Mouse (Mus musculus) c-Kit-negative CD71-positive TER-119-positive erythroid progenitor cells, embryonic 14.5 days (primary cell): ENCODE data around the gene Dnaaf1.

Experiments
- DNase-seq: peaks from one replicate; pipeline ENCODE4 v3.0.0-alpha.2; 2013; ENCODE audit warnings: low read depth, low spot score

Gene Dnaaf1

GRCm38 (mm10) chr8:119623061-119623460 lies 48.0 kb downstream of the Dnaaf1 start:
- DNase-seq: no peak

GRCm38 (mm10) chr8:119623744-119624143 lies 48.7 kb downstream of the Dnaaf1 start:
- DNase-seq: no peak

- no peak for DNase-seq
Measured at GRCm38 (mm10) chr8:119624916-119625315, 49.9 kb downstream of the Dnaaf1 start.

GRCm38 (mm10) chr8:119625788-119626187 lies 50.8 kb downstream of the Dnaaf1 start:
- no peak for DNase-seq

GRCm38 (mm10) chr8:119627199-119627598 lies 52.2 kb downstream of the Dnaaf1 start:
- DNase-seq: no peak

GRCm38 (mm10) chr8:119627613-119628359 lies 52.8 kb downstream of the Dnaaf1 start:
- DNase-seq: no peak

- DNase-seq: no peak
Measured at GRCm38 (mm10) chr8:119630841-119631240, 55.8 kb downstream of the Dnaaf1 start.

DNA sequence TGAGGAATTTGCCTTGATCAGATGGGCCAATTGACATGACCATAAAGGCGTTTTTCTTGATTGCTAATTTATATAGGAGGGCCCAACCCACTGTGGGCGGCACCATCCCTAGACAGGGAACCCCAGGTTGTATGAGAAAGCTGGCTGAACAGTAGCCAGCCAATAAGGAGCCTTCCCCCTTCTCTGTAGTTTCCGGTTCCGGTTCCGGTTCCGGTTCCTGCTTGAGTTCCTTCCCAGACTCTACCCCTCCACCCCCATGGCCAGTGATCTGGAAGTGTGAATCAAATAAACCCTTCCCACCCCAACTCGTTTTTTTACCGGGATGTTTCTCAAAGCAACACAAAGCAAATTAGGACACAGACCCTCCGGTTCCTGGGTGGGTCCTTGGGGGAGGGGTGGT lies 57.2 kb downstream of the Dnaaf1 start:
- no peak for DNase-seq

GRCm38 (mm10) chr8:119632909-119633308 lies 57.9 kb downstream of the Dnaaf1 start:
- no peak for DNase-seq

GRCm38 (mm10) chr8:119634616-119635336 lies 59.7 kb downstream of the Dnaaf1 start:
- no peak for DNase-seq

GRCm38 (mm10) chr8:119635378-119635777 lies 60.3 kb downstream of the Dnaaf1 start, which contains the start of gene Kcng4:
Gene Kcng4 (minus strand): TSS chr8:119635680.
- DNase-seq: no peak

DNA sequence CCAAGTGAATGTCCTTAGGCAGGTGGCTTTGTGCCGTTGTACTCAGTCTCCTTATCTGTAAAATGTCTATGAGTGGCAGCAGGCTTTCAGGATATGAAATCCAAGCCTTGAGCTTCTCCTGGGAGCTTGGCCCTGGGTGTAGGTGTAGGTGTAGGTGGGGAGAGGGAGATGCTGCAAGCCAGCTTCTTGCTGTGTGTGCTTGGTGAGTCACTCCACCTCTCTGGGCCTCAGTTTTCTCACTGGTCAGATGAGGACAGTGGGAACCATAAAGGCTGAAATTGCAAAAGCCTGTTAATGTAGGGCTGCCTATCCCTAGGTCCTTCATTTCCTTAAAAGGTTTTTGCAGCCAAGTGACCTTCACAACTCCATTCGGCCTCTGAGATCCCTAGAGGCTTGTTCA lies 60.9 kb downstream of the Dnaaf1 start:
- DNase-seq: no peak

DNA sequence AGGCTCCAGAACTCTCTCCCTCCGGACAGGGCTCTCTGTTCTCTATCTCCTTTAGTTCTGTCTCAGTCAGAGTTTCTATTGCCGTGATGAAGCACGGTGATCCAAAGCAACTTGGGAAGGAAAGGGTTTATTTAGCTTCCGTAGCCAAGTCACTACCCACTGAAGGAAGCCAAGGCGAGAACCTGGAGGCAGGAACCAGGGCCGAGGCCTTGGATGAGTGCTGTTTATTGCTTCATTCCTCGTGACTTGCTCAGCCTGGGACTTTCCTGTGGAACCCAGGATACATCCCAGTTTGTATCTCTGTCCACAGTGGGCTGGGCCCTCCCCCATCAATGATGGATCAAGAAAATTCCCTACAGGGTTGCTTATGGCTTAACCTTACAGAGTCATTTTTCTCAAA lies 61.7 kb downstream of the Dnaaf1 start:
- DNase-seq: no peak

DNA sequence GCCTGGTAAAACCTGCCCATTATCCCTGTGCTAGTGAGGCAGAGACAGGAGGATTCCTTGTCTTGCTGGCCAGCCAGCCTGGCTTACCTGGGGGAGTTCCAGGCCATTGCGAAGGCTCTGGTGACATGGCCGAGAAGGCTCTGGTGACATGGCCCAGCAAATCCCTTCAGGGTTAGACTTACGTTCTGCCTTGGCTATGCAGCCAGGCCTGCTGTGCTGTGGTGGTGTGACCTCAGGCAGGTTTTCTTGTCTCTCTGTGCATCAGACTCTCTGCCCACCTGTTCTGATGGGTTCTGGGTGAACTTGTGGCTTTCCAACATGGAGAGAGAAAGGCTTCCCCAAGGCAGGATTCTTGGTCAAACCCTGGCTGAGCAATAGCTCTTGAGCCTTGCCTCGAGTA lies 62.3 kb downstream of the Dnaaf1 start:
- no peak for DNase-seq

- no peak for DNase-seq
Measured at GRCm38 (mm10) chr8:119638261-119638660, 63.2 kb downstream of the Dnaaf1 start.

DNA sequence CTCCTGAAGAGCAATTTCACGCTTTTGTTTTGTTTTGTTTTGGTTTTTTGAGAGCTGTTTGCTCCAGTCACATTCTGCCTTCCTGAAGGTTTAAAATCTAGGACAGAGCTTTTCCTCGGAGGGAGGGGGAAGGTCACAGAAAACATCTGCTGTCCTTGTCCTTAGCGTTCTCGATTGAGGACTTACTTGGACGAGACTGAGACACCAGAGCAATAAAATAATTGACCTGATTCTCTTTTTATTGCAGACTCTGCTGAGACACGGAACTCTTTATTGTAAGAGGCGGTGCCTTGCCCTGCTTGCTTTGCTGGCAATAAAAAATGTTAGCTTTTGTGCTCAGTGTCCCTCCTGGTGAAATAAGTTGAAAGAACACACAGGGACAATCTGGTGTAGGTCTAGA lies 64.8 kb downstream of the Dnaaf1 start:
- no peak for DNase-seq

DNA sequence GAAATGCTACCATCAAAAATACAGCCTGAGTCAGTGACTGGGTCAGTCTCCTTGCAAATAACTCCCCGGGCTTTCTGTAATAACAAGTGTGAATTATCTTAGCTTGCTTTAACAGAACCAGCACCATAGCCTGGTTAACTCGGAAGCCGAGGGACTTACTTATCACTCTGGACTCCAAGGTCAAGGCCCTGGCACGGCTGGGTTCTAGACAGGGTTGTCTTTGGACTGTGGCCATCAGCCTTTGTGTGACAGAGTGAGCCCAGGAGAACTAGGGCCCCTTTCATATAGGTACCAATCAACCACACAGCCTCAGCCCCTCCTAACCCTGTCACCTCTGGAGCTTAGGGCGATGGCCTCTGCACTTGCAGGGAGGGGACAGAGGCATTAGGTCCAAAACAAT lies 66.0 kb downstream of the Dnaaf1 start:
- no peak for DNase-seq

DNA sequence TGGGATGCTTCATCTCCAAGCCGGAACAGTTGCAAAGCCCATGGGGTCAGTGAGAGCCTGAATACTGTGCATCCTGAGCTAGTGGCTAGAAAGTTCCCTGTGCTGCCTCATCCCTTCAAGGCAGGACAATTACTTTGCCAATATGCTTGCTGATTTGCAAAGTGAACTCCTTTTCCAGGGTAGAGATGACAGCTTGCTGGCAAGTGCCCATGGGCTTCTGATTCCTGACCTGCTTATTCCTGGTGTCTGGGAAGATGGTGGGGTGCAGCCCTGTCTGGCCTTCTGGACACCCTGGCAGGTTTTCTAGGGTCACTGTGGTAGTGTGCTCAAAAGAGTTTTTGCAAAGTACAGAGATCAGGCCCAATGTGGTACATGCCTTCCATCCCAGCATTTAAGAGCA lies 67.9 kb downstream of the Dnaaf1 start:
- no peak for DNase-seq

DNA sequence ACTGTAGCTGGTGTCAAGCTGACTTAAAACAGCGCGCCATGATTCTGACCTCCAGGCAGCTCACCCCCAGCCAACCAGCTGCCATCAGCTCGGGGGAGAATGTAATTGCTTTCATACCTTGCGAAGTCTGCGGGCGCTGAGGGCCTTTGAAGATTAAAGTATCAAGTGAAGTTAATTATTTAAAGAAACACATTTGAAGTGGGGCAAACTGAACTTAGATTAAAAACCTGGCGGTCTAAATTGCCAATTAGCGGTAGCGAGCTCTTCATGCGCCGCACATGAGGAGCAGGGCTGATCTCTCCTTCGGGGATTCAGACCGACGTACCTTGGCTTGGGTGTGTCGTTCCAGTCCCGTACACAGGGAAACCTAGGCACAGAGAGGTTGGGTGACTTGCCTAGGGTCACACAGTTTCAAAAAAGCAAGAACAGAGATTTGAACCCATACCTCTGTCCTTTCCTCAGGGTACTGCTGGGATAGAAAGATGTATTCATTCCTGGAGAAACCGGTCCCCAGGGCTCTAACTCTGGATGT lies 69.5 kb downstream of the Dnaaf1 start:
- no peak for DNase-seq

- no peak for DNase-seq
Measured at GRCm38 (mm10) chr8:119644981-119645597, 70.1 kb downstream of the Dnaaf1 start.

- no peak for DNase-seq
Measured at GRCm38 (mm10) chr8:119646197-119646596, 71.2 kb downstream of the Dnaaf1 start.

- no peak for DNase-seq
Measured at GRCm38 (mm10) chr8:119646846-119647245, 71.8 kb downstream of the Dnaaf1 start.
